In the genomic region with DNA sequence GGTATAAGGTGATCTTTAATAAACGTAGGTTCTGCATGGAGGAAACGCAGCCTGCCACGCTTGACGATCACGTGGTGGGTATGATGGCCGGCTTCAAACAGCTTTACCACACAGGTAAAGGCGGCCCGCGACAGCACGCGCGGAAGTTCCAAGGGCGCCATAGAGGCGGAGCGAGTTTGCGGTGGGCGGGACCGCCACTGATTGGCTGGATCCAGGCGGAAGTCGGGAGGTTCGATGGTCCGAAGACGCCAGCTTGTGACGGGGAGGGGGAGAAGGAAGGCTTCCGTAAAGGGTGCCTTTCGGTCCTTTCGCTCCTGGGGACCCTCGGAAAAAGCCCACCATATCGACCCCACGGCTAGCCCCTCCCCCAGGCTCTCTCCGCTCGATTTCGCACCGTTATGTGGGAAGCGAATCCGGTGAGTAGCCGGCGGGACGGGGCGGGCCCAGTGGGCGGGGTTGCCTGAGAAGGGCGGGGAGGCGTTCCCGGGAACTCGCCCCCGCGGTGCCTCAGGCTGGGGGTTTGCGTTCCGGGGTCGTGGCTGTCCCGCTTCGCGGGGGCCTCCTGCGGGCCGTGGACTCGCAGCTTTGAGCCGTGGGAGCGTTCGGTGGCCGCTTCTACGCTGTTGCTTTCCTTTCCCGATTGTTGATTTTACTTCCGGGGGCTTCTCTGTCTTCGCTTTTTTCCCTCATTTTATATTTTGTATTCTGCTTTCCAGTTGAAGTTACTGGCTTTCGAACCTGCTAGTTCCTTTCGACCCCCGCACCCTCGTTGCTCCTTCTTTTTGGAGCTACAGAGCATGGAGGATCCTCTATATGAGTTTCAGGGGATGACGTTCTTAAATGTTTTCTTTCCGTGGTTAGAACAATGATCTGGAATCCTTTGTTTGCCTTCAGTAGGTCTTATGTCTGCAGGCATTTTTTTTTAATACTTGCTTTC, we compare ENCODE assay signal across 8 mouse cellular contexts. TPM values are rescaled to one million over a fixed set of nuclear protein-coding genes. Genes with fewer than 3 reads are reported as not detected.
A peak's percentile ranks its signal among the peaks of the same experiment; 100 is the strongest.
DNase-seq lines count a peak whose midpoint lies in the region; ATAC-seq lines count a peak whose summit lies in the region.

No protein-coding gene starts in this region.

- H3K9me3 ChIP-seq in hindbrain, embryonic 13.5 days, result no peaks in the 10 kb centered on the region

- ATAC-seq in hindbrain, embryonic 13.5 days (ENCODE audit: low FRiP score), result peak; percentile 98

- no peaks in the 10 kb centered on the region for H3K36me3 ChIP-seq in hindbrain, embryonic 13.5 days

- peak overlapping the region; percentile 63 for H3K4me3 ChIP-seq in hindbrain, embryonic 13.5 days

- peaks cover 36% of the 10 kb centered on the region for H3K4me1 ChIP-seq in hindbrain, embryonic 13.5 days (replicated peaks)

- H3K27me3 ChIP-seq in hindbrain, embryonic 13.5 days, result no peaks in the 10 kb centered on the region

- peak overlapping the region; percentile 96 for H3K27ac ChIP-seq in hindbrain, embryonic 13.5 days

- peak; percentile 96 for DNase-seq in NIH3T3 (ENCODE audit: low read depth)
- peak; percentile 96 for DNase-seq in cerebellum, postnatal 10 days
- DNase-seq in frontal cortex, postnatal 10 days (ENCODE audit: low spot score in 2 of 2), result peak; percentile 85 to 90
- DNase-seq in layer of hippocampus, postnatal 25 days (ENCODE audit: extremely low spot score in 1 of 2, low spot score in 1 of 2), result peak; percentile 78 to 90
- peak; percentile 94 for DNase-seq in lung, postnatal 25 days (ENCODE audit: low spot score)
- DNase-seq in retina, embryonic 14.5 days (ENCODE audit: low spot score), result peak; percentile 91
- DNase-seq in thymus, postnatal 4 days, result peak; percentile 97

- peak overlapping the region; percentile 81 for H3K9ac ChIP-seq in hindbrain, embryonic 13.5 days

- H3K4me2 ChIP-seq in hindbrain, embryonic 13.5 days, result peak overlapping the region; percentile 60

- WGBS in hindbrain, embryonic 13.5 days, result under 1% methylated on average over 68 of the region's 70 CpGs

RNA-seq across cellular contexts. Expression of a gene that starts 7.0 kb away (rescaled TPM):
- polyA plus RNA-seq in hindbrain, embryonic 13.5 days (2015; fragmentation: Nextera tagmentation; extraction: Ambion mirVana), result 80.6 and 82.1 TPM in 2 replicates
- total RNA-seq in layer of hippocampus, postnatal 25 days (2021), result 10 to 100 TPM; 35.5 to 38.8 TPM

Comparison
In these comparisons a context has a peak if more than half of its experiments do, and no peak if none do; other contexts are left out.
1. Peak in every context shown above with its lines: DNase-seq, ATAC-seq, H3K4me3 ChIP-seq and H3K27ac ChIP-seq.